ENCODE assay signal across 9 mouse cellular contexts in genomic region chr11:88294394-88294710, GRCm38 (mm10). TPM values are rescaled to one million over a fixed set of nuclear protein-coding genes. Genes with fewer than 3 reads are reported as not detected.
DNase-seq lines count a peak whose midpoint lies in the region; ATAC-seq and TF ChIP-seq lines count a peak whose summit lies in the region.
"Had no signal": no experiment of that assay in that cellular context is flagged by ENCODE, and none has a peak within 500 bp of the region (broad histone marks: within the 10 kb centered on the region; RNA-seq: fewer than 3 reads in every experiment).

No protein-coding gene starts in this region.

- no peaks in the 10 kb centered on the region for H3K4me1 ChIP-seq in lung, embryonic 14.5 days (ENCODE audit: insufficient read depth)
- H3K4me1 ChIP-seq in forebrain, embryonic 13.5 days: peaks cover 22% of the 10 kb centered on the region
- no peaks in the 10 kb centered on the region; the same call in 1 of the 2 replicates for H3K4me1 ChIP-seq in intestine, embryonic 16.5 days (ENCODE audit: control insufficient read depth, insufficient read depth, low read length)
- H3K4me1 ChIP-seq in neural tube, embryonic 13.5 days (replicated peaks): peaks cover 67% of the 10 kb centered on the region

- H3K27ac ChIP-seq in lung, embryonic 14.5 days (ENCODE audit: low read depth): no peak overlapping the region
- no peak overlapping the region for H3K27ac ChIP-seq in forebrain, embryonic 13.5 days
- H3K27ac ChIP-seq in intestine, embryonic 16.5 days (ENCODE audit: low read length): no peak overlapping the region
- H3K27ac ChIP-seq in neural tube, embryonic 13.5 days (replicated peaks): peak overlapping the region; percentile 78

- TF ChIP-seq CTCF in lung, embryonic 14.5 days (IDR thresholded peaks at IDR 0.05; ENCODE audit: low read depth): no peak

- no peak for DNase-seq in lung, embryonic 14.5 days
- DNase-seq in lung, postnatal 4 days: no peak
- DNase-seq in ovary, postnatal 10 days (ENCODE audit: low spot score): no peak
- DNase-seq: cerebellum, adult 9-10 months had no signal

- H3K27me3 ChIP-seq in lung, embryonic 14.5 days (ENCODE audit: insufficient read depth, low read length): peaks cover 19% of the 10 kb centered on the region; the same call in 1 of the 2 replicates
- H3K27me3 ChIP-seq in forebrain, embryonic 13.5 days: peaks cover 8% of the 10 kb centered on the region; the same call in 1 of the 2 replicates
- H3K27me3 ChIP-seq in intestine, embryonic 16.5 days (replicated peaks; ENCODE audit: control insufficient read depth, insufficient read depth, low read length): no peaks in the 10 kb centered on the region
- H3K27me3 ChIP-seq in neural tube, embryonic 13.5 days: no peaks in the 10 kb centered on the region

- ATAC-seq in lung, embryonic 14.5 days (ENCODE audit: insufficient read depth): no peak
- no peak for ATAC-seq in forebrain, embryonic 13.5 days
- no peak for ATAC-seq in intestine, embryonic 16.5 days
- no peak for ATAC-seq in neural tube, embryonic 13.5 days (ENCODE audit: low read depth)
- no peak for ATAC-seq in erythroblast, adult 5-6 weeks (replicated peaks; ENCODE audit: low FRiP score, poor library complexity, severe bottlenecking)

- 24% methylated on average over 17 of the region's 17 CpGs for WGBS in lung, embryonic 14.5 days
- WGBS in forebrain, embryonic 13.5 days: 26% methylated on average over 17 of the region's 17 CpGs
- whole genome bisulfite sequencing in intestine, embryonic 16.5 days: 39% methylated on average over 17 of the region's 17 CpGs
- WGBS in neural tube, embryonic 13.5 days: 22% methylated on average over 17 of the region's 17 CpGs

- no peaks in the 10 kb centered on the region for H3K9me3 ChIP-seq in lung, embryonic 14.5 days (ENCODE audit: low read depth, low read length)
- no peaks in the 10 kb centered on the region for H3K9me3 ChIP-seq in forebrain, embryonic 13.5 days (replicated peaks)
- H3K9me3 ChIP-seq in intestine, embryonic 16.5 days (ENCODE audit: control insufficient read depth, low read length): no peaks in the 10 kb centered on the region
- no peaks in the 10 kb centered on the region for H3K9me3 ChIP-seq in neural tube, embryonic 13.5 days

- H3K36me3 ChIP-seq in lung, embryonic 14.5 days (ENCODE audit: insufficient read depth): no peaks in the 10 kb centered on the region
- no peaks in the 10 kb centered on the region for H3K36me3 ChIP-seq in forebrain, embryonic 13.5 days (ENCODE audit: poor library complexity, severe bottlenecking)
- no peaks in the 10 kb centered on the region for H3K36me3 ChIP-seq in intestine, embryonic 16.5 days (ENCODE audit: control insufficient read depth, insufficient read depth, low read length)
- H3K36me3 ChIP-seq in neural tube, embryonic 13.5 days: no peaks in the 10 kb centered on the region

- peak overlapping the region; percentile 22 for H3K4me3 ChIP-seq in lung, embryonic 14.5 days (ENCODE audit: low read depth, low read length)
- peak overlapping the region; percentile 17; the same call in 1 of the 2 replicates for H3K4me3 ChIP-seq in forebrain, embryonic 13.5 days
- H3K4me3 ChIP-seq in intestine, embryonic 16.5 days (ENCODE audit: low read length): no peak overlapping the region
- H3K4me3 ChIP-seq in neural tube, embryonic 13.5 days: peak overlapping the region; percentile 35

- H3K4me2 ChIP-seq in lung, embryonic 14.5 days: peak overlapping the region; percentile 54
- H3K4me2 ChIP-seq in forebrain, embryonic 13.5 days: peak overlapping the region; percentile 52
- H3K4me2 ChIP-seq in intestine, embryonic 16.5 days (ENCODE audit: low read depth, low read length): peak overlapping the region; percentile 14; the same call in 1 of the 2 replicates
- peak overlapping the region; percentile 57 for H3K4me2 ChIP-seq in neural tube, embryonic 13.5 days

- H3K9ac ChIP-seq in lung, embryonic 14.5 days: 0 out of 2 replicates have a peak overlapping the region, but pooled peaks have one; percentile 13
- no peak overlapping the region for H3K9ac ChIP-seq in forebrain, embryonic 13.5 days
- H3K9ac ChIP-seq in intestine, embryonic 16.5 days (ENCODE audit: low read depth, low read length): 0 out of 2 replicates have a peak overlapping the region, but pooled peaks have one; percentile 8
- peak overlapping the region; percentile 62 for H3K9ac ChIP-seq in neural tube, embryonic 13.5 days

RNA-seq across cellular contexts. Expression of gene Ccdc182, which starts 0.5 kb away (rescaled TPM):
- polyA plus RNA-seq in lung, embryonic 14.5 days (2014; fragmentation: Nextera tagmentation; extraction: Ambion mirVana): not detected in 2 replicates
- polyA plus RNA-seq in forebrain, embryonic 13.5 days (2015; fragmentation: Nextera tagmentation; extraction: Ambion mirVana): 0.32 and 0.39 TPM in 2 replicates
- polyA plus RNA-seq in intestine, embryonic 16.5 days (2015; fragmentation: Nextera tagmentation; extraction: Ambion mirVana): not detected in 2 replicates
- polyA plus RNA-seq in neural tube, embryonic 13.5 days (2015; fragmentation: Nextera tagmentation; extraction: Ambion mirVana): 3.1 and 4.1 TPM in 2 replicates
- not detected in 2 replicates for total RNA-seq in erythroblast, adult 5-6 weeks (2015; ENCODE audit: low replicate concordance)
- total RNA-seq in erythroblast, adult 5-6 weeks (2017; ENCODE audit: low replicate concordance): not detected in 2 replicates
- total RNA-seq: hematopoietic stem cell, adult 5-6 weeks had no signal
